Mouse (Mus musculus): ENCODE data around the gene Actr1a.

The Actr1a gene

GRCm38 (mm10) chr19:46399886-46400285, 4.3 kb upstream of the Actr1a start:
- no peak for DNase-seq (ENCODE audit: low spot score in 2 of 2)

DNA sequence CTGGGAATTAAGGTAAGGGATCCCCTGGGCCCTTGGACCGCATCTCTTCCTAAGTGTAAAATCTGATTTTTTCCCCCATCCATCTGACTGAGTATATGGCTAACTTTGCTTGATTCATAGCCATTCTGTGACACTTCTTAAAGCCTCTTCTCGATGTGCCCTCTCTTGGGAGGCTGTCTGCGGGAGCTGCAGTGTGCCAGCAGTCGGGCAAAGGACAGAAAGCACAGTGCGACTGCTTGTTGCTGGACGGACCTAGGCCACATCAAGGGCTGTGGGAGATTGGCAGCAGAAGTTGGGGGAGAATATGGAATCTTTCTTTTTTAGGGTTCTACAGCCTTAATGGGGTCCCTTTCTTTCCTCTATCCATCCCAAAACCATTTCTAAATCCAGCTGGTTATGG, 3.8 kb upstream of the Actr1a start:
- no peak for DNase-seq (ENCODE audit: low spot score in 2 of 2)

- DNase-seq (ENCODE audit: low spot score in 2 of 2): no peak
Observed at GRCm38 (mm10) chr19:46398401-46398800, 2.9 kb upstream of the Actr1a start.

GRCm38 (mm10) chr19:46397436-46398001, 2.0 kb upstream of the Actr1a start:
- no peak for DNase-seq (ENCODE audit: low spot score in 2 of 2)

DNA sequence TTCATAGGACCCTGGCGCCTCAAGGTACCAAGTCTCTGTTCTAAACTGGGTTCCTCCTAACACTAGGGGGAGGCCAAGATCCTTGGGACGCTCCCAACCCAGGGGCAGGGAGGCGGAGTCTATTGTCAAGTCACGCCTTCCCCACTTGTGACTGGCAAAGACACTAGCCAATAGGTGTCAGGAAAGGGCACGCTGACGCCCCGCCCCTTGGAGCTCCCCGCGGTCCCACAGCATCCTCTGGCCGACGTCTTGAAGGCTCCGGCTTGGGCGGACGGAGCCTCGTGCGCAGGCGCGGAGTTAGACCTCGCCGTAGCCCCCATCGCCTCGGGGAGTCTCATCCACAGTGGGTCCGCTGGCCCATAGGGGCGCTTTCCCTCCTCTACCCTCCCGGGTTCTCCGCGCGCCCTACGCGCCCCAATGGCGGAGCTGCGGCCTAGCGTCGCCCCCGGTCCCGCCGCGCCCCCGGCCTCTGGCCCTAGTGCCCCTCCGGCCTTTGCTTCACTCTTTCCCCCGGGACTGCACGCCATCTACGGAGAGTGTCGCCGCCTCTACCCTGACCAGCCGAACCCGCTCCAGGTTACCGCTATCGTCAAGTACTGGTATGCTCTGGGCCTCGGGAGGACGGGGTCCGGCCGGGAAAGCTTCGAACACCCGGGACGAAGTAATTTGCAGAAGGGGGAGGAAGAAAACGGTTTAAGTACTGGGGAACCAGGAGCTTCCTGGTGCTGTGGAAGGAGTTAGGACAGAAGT, 1.3 kb upstream of the Actr1a start, which contains the start of gene Sufu:
TSS of gene Sufu (plus strand) at position 211 of the 750 bp plus-strand sequence.
- peak; percentile 99 for DNase-seq (ENCODE audit: low spot score in 2 of 2)

- no peak for DNase-seq (ENCODE audit: low spot score in 2 of 2)
Observed at GRCm38 (mm10) chr19:46396109-46396508, 561 bp upstream of the Actr1a start.

GRCm38 (mm10) chr19:46394712-46395108, 838 bp downstream of the Actr1a start:
- no peak for DNase-seq (ENCODE audit: low spot score in 2 of 2)

GRCm38 (mm10) chr19:46392018-46392417, 3.5 kb downstream of the Actr1a start:
- peak in 1 of 2 experiments; percentile 41 for DNase-seq (ENCODE audit: low spot score in 2 of 2)

- no peak for DNase-seq (ENCODE audit: low spot score in 2 of 2)
Observed at GRCm38 (mm10) chr19:46389872-46390271, 5.7 kb downstream of the Actr1a start.

DNA sequence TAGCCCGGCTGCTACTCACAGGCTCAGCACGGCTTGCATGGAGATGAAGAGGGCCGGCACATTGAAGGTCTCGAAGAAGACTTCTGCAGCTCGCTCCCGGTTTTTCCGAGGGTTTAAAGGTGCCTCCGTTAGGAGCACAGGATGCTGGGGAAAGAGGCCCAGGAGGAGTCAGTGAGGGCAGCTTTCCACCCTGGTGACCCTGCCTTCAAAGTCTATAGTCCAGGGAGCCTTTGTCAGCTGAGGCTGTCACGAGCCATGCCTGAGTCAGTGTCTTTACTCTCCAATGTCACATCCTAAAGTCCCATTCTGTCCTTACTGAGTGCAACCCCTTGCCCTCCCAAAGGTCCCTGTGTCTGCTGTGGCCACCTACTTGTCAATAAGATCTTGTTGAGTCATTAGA, 13.3 kb downstream of the Actr1a start:
- DNase-seq (ENCODE audit: low spot score in 2 of 2): no peak

GRCm38 (mm10) chr19:46375891-46376290, 19.7 kb downstream of the Actr1a start:
- no peak for DNase-seq (ENCODE audit: low spot score in 2 of 2)

GRCm38 (mm10) chr19:46375489-46375888, 20.1 kb downstream of the Actr1a start:
- peak; percentile 35 to 62 for DNase-seq (ENCODE audit: low spot score in 2 of 2)

DNA sequence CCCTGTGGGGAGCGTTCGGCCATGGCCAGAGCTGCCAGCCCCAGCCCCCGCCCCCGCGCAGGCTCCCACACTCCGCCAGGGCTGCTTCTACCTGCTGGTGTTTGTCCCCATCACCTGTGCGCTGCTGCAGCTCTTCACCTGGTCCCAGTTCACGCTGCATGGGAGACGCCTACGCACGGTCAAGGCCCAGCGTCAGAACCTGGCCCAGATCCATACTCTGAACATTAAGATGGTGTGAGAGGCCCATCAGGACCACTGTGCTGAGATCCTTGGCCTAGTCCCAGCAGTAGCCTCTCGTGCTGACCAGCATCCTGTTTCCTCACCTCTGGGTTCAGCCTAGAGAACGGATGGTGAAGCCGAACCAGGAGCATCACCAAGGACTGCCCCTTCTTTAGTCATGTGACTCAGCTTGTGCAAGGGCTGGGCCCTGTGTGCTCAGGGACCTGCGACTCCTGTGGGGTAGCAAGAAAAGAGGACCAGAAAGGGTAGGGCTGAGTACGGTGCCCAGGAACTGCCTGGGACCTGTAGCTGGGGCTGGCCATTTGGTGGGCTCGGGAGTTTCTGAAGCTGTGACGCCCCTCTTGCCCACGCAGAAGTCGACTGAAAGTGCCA, 21.0 kb downstream of the Actr1a start:
- DNase-seq (ENCODE audit: low spot score in 2 of 2): no peak

DNA sequence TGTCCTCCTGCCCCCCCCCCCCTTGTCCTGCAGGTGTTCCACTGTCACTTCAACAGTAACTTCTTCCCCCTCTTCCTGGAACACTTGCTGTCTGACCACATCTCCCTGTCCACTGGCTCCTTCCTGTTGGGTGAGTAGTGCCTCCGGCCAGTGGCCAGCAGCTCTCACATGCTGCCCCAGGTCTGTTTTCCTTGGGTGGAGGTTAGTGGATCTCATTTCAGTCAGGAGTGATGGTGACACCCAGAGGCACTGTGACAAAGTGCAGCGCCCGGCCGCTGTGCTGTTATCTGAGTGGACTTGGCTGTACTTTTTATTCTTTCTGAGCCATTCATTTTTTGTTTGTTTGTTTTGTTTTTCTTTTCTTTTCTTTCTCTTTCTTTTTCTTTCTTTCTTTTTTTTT, 26.3 kb downstream of the Actr1a start:
- DNase-seq (ENCODE audit: low spot score in 2 of 2): peak; percentile 59 to 78

DNA sequence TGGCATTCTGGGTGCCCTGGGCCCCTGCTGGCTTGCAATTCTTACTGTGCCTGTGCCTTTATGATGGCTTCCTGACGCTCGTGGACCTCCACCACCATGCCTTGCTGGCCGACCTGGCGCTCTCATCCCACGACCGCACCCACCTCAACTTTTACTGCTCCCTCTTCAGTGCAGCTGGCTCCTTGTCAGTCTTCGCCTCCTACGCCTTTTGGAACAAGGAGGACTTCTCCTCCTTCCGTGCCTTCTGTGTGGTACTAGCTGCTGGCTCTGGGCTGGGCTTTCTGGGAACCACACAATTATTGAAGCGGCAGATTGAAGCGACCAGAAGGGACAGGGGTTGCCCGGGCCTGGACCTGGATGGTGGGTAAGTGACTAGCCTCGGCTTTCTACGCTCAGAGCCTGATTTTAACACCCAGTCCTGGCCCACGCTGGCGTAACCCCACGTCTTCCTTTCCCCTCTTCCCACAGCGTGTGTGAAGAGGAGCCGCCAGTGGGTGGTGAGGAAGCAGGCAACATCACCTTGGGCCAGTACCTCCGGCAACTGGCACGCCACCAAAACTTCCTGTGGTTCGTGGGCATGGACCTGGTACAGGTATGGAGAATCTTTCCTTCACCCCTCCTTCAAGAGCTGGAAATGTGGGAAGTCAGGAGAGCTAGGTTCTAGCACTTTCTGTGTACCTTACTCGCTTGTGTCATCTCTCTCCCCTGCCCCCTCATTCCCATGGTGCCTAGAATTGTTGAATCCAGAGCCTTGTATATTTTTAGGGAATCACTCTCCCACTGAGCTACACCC, 27.6 kb downstream of the Actr1a start:
- peak; percentile 62 to 69 for DNase-seq (ENCODE audit: low spot score in 2 of 2)

DNA sequence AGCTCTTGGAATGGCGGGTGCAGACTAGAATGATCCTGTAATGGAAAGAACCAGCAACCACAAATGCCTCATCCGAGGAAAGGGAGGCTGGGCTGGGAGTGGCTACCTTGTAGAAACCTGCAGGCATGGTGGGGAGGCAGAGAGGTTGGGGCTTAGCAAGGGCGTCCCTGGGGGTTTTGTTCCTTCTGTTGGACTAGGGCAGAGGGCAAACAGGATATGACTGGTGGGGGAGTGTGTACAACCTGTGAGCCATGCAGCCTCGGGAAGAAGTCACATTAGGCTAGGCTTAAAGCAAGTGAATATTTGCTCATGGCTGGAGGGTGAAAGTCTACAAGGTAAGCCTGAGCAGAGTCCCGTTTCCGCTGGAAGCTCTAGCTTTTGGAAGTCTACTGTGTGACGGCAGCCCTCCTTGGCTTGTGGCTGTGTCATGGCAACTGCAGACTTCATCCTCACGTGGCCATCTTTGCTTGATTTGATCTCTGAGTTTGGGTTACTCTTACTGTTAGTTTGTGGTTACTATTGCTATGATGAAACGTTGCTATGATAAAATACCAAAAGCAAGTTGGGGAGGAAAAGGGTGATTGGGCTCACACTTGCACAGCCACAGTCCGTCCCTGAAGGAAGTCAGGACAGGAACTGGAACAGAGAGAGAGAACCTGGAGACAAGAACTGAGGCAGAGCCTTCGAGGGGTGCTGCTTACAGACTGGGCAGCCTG, 32.1 kb downstream of the Actr1a start:
- DNase-seq (ENCODE audit: low spot score in 2 of 2): no peak

DNA sequence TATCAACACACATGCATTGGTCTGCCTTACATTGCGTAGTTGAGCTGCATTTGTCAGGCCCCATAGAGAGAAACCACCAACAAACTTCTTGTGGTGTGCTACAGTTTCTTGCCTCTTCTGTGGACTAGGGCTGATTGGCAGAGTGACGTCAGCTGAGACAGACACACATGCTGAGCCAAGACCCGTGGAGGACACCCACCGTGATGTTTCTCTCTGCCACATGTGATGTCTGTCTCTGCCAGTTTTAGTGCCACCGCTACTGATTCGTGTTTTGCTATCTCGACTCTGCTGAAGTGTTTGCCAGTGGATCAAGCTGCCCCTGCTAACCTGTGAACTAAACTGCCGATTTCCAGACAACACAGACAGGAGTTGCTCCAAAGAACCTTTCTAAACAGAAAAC, 33.4 kb downstream of the Actr1a start:
- no peak for DNase-seq (ENCODE audit: low spot score in 2 of 2)

DNA sequence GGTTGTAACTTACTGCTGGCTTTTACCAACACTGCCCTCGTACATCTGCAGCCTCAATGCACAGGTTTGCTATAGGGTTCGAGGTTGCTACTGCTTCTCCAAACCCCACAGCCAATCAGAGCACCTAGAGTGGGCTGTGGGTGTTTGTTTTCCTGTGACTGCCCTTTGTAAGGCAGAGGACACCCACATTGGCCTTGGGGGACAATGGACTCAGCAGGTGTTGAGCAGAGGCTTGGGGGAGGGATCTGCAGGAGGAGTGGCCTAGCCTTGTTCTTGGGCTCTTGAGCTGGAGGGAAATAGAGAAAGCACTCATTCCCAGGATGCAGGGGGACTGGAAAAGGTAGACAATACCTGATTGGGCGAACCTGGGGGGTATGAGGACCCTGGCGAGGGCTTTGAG, 37.2 kb downstream of the Actr1a start:
- DNase-seq (ENCODE audit: low spot score in 2 of 2): no peak

- DNase-seq (ENCODE audit: low spot score in 2 of 2): no peak
Observed at GRCm38 (mm10) chr19:46357344-46358280, 37.9 kb downstream of the Actr1a start.

DNA sequence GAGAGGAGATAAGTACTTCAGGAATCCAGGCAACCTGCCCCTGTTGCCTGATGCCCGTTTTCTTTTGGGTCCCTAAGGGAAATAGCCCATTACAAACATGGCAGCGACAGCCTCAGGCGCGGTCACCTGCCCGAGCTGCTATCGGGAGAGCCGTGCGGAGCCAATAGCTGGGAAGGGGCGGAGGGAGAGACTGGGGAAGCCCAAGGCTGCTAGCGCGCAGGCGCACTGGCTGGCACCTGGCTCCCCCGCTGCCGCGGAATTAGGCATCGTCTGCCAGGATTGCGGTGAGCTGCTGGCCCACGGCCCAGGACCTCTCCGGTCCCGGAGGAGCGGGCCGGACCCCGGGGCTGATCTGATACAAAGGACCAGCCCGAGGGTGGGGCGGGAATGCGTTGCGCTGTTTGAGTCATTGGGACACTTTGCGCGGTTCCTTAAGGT, 38.8 kb downstream of the Actr1a start:
- DNase-seq (ENCODE audit: low spot score in 2 of 2): peak; percentile 91 to 92

Data from right cerebral cortex, adult 2 months (tissue).